Mouse (Mus musculus) MEL (cell line): ENCODE measurements around the gene Pten. TPM values are rescaled to one million over a fixed set of nuclear protein-coding genes. Genes with fewer than 3 reads are reported as not detected.

Experiments
- DNase-seq: peaks from one replicate; pipeline ENCODE4 v3.0.0; 2011; ENCODE audit warnings: low read depth, low spot score
- H3K27ac ChIP-seq: 2 replicates; pipeline ENCODE4 v1.5.1; 2012; ENCODE audit warnings: low read depth, mild to moderate bottlenecking, control low read depth, low read length, moderate library complexity; ENCODE audit not compliant: control insufficient read depth
- H3K27me3 ChIP-seq, 2 experiments: fragments of 150-350 bp in 1 of 2; sonication (generic) in 1 of 2; 2 replicates each; pipeline ENCODE4 v1.6.1; 2012; ENCODE audit warnings: low read length in 2 of 2, mild to moderate bottlenecking in 2 of 2, improper control_type of control experiment in 1 of 2, moderate library complexity in 1 of 2; ENCODE audit not compliant: insufficient read depth in 2 of 2, control insufficient read depth in 1 of 2
- H3K36me3 ChIP-seq, 2 experiments: 2 replicates each; pipeline ENCODE4 v1.6.1; 2012 to 2014; ENCODE audit warnings: low read length in 2 of 2, improper control_type of control experiment in 1 of 2, inconsistent platforms in 1 of 2, mild to moderate bottlenecking in 1 of 2; ENCODE audit not compliant: insufficient read depth in 2 of 2, control insufficient read depth in 1 of 2
- H3K4me1 ChIP-seq, 2 experiments: fragments of 150-350 bp in 1 of 2; sonication (generic) in 1 of 2; 2 replicates each; pipeline ENCODE4 v1.6.1; 2012; ENCODE audit warnings: low read length in 2 of 2, improper control_type of control experiment in 1 of 2, mild to moderate bottlenecking in 1 of 2; ENCODE audit not compliant: insufficient read depth in 2 of 2, control insufficient read depth in 1 of 2
- H3K4me3 ChIP-seq, 2 experiments: fragments of 150-350 bp in 1 of 2; sonication (generic) in 1 of 2; 2 replicates each; pipeline ENCODE4 v1.5.1; 2012; ENCODE audit warnings: low read depth in 2 of 2, low read length in 2 of 2, mild to moderate bottlenecking in 2 of 2, moderate library complexity in 2 of 2, control low read depth in 1 of 2, improper control_type of control experiment in 1 of 2; ENCODE audit not compliant: control insufficient read depth in 1 of 2, insufficient read depth in 1 of 2
- H3K79me2 ChIP-seq: 2 replicates; pipeline ENCODE4 v1.6.1; 2012; ENCODE audit warnings: mild to moderate bottlenecking, low read length, moderate library complexity; ENCODE audit not compliant: control insufficient read depth, poor library complexity, insufficient read depth
- H3K9ac ChIP-seq: 2 replicates; pipeline ENCODE4 v1.6.1; 2012; ENCODE audit warnings: low read depth, mild to moderate bottlenecking, control low read depth, low read length, moderate library complexity; ENCODE audit not compliant: control insufficient read depth, poor library complexity, severe bottlenecking
- H3K9me3 ChIP-seq: fragments of 150-350 bp; sonication (generic); replicated peaks from 2 replicates; pipeline ENCODE4 v1.6.1; 2012; ENCODE audit warnings: mild to moderate bottlenecking, low read length, improper control_type of control experiment, moderate library complexity; ENCODE audit not compliant: insufficient read depth
- CHD1 ChIP-seq: IDR thresholded peaks from 2 replicates; pipeline ENCODE4 v1.6.1; 2012; ENCODE audit warnings: low read depth, mild to moderate bottlenecking, inconsistent platforms, low read length, improper control_type of control experiment
- CHD2 ChIP-seq: IDR thresholded peaks from 2 replicates; pipeline ENCODE4 v1.6.1; 2011; ENCODE audit warnings: low read length, improper control_type of control experiment
- CTCF ChIP-seq, 3 experiments: IDR thresholded peaks in 2 of 3; conservative IDR thresholded peaks in 1 of 3; 2 replicates each; pipeline ENCODE4 v1.5.1; 2011 to 2012; ENCODE audit warnings: low read length in 3 of 3, low read depth in 2 of 3, mild to moderate bottlenecking in 2 of 3, improper control_type of control experiment in 1 of 3, inconsistent platforms in 1 of 3, mixed read lengths in 1 of 3, moderate library complexity in 1 of 3; ENCODE audit not compliant: control insufficient read depth in 1 of 3, insufficient read depth in 1 of 3, poor library complexity in 1 of 3, severe bottlenecking in 1 of 3
- E2F4 ChIP-seq: IDR thresholded peaks from 2 replicates; pipeline ENCODE4 v1.6.1; 2011; ENCODE audit warnings: low read depth, low read length, improper control_type of control experiment, borderline replicate concordance
- ELF1 ChIP-seq: IDR thresholded peaks from 2 replicates; pipeline ENCODE4 v1.6.1; 2014; ENCODE audit warnings: low read depth, mild to moderate bottlenecking, inconsistent platforms, low read length, improper control_type of control experiment, moderate library complexity
- EP300 ChIP-seq, 2 experiments: IDR thresholded peaks; 2 replicates each; pipeline ENCODE4 v1.6.1; 2011; ENCODE audit warnings: improper control_type of control experiment in 2 of 2, low read length in 2 of 2, low read depth in 1 of 2, mild to moderate bottlenecking in 1 of 2
- ETS1 ChIP-seq: IDR thresholded peaks from 2 replicates; pipeline ENCODE4 v1.6.1; 2012; ENCODE audit warnings: low read depth, mild to moderate bottlenecking, inconsistent platforms, low read length, improper control_type of control experiment, moderate library complexity
- GABPA ChIP-seq: IDR thresholded peaks from 2 replicates; pipeline ENCODE4 v1.6.1; 2012; ENCODE audit warnings: low read depth, mild to moderate bottlenecking, inconsistent platforms, low read length, improper control_type of control experiment, moderate library complexity
- HCFC1 ChIP-seq: IDR thresholded peaks from 2 replicates; pipeline ENCODE4 v1.6.1; 2012; ENCODE audit warnings: low read depth, mild to moderate bottlenecking, inconsistent platforms, low read length, improper control_type of control experiment, moderate library complexity
- MEF2A ChIP-seq: IDR thresholded peaks from 2 replicates; pipeline ENCODE4 v1.6.1; 2014; ENCODE audit warnings: low read depth, mild to moderate bottlenecking, inconsistent platforms, low read length, improper control_type of control experiment; ENCODE audit not compliant: poor library complexity, insufficient replicate concordance, severe bottlenecking; ENCODE audit errors: extremely low read depth
- MXI1 ChIP-seq: IDR thresholded peaks from 2 replicates; pipeline ENCODE4 v1.6.1; 2011; ENCODE audit warnings: mild to moderate bottlenecking, low read depth, low read length, improper control_type of control experiment
- MYB ChIP-seq: IDR thresholded peaks from 2 replicates; pipeline ENCODE4 v1.6.1; 2011; ENCODE audit warnings: mild to moderate bottlenecking, low read depth, low read length, improper control_type of control experiment
- MYC ChIP-seq: IDR thresholded peaks from 2 replicates; pipeline ENCODE4 v1.6.1; 2011; ENCODE audit warnings: low read depth, mild to moderate bottlenecking, low read length, improper control_type of control experiment, moderate library complexity
- NELFE ChIP-seq: IDR thresholded peaks from 2 replicates; pipeline ENCODE4 v1.6.1; 2011; ENCODE audit warnings: low read depth, low read length, improper control_type of control experiment
- POLR2AphosphoS5 ChIP-seq: IDR thresholded peaks from 2 replicates; pipeline ENCODE4 v1.6.1; 2012; ENCODE audit warnings: low read depth, borderline replicate concordance, mild to moderate bottlenecking, inconsistent platforms, low read length, moderate library complexity, mixed read lengths
- RAD21 ChIP-seq: IDR thresholded peaks from 2 replicates; pipeline ENCODE4 v1.6.1; 2011; ENCODE audit warnings: mild to moderate bottlenecking, low read depth, low read length, improper control_type of control experiment
- SMC3 ChIP-seq: IDR thresholded peaks from 2 replicates; pipeline ENCODE4 v1.6.1; 2011; ENCODE audit warnings: low read depth, low read length, improper control_type of control experiment
- TBP ChIP-seq: IDR thresholded peaks from 2 replicates; pipeline ENCODE4 v1.8.0; 2011; ENCODE audit warnings: low read depth, low read length, improper control_type of control experiment
- TCF12 ChIP-seq: IDR thresholded peaks from 2 replicates; pipeline ENCODE4 v1.6.1; 2014; ENCODE audit warnings: low read depth, mild to moderate bottlenecking, inconsistent platforms, low read length, improper control_type of control experiment, moderate library complexity
- UBTF ChIP-seq: IDR thresholded peaks from 2 replicates; pipeline ENCODE4 v1.6.1; 2012; ENCODE audit warnings: low read depth, mild to moderate bottlenecking, inconsistent platforms, low read length, improper control_type of control experiment, moderate library complexity, borderline replicate concordance; ENCODE audit not compliant: insufficient read depth
- USF1 ChIP-seq: IDR thresholded peaks from 2 replicates; pipeline ENCODE4 v1.6.1; 2014; ENCODE audit warnings: low read depth, mild to moderate bottlenecking, inconsistent platforms, low read length, improper control_type of control experiment, moderate library complexity
- USF2 ChIP-seq, 2 experiments: IDR thresholded peaks; 2 replicates each; pipeline ENCODE4 v1.6.1; 2011 to 2012; ENCODE audit warnings: improper control_type of control experiment in 2 of 2, low read length in 2 of 2, borderline replicate concordance in 1 of 2, inconsistent platforms in 1 of 2, low read depth in 1 of 2, mild to moderate bottlenecking in 1 of 2; ENCODE audit not compliant: insufficient read depth in 1 of 2
- ZKSCAN1 ChIP-seq: IDR thresholded peaks from 2 replicates; pipeline ENCODE4 v1.6.1; 2012; ENCODE audit warnings: low read depth, mild to moderate bottlenecking, inconsistent platforms, low read length, improper control_type of control experiment, moderate library complexity
- ZNF384 ChIP-seq: IDR thresholded peaks from 2 replicates; pipeline ENCODE4 v1.6.1; 2012; ENCODE audit warnings: low read depth, mild to moderate bottlenecking, inconsistent platforms, low read length, improper control_type of control experiment
- polyA plus RNA-seq, 2 experiments: library from polyadenylated mRNA; stranded (reverse) in 1 of 2; unstranded in 1 of 2; fragments of >175 nt in 1 of 2; fragments of >200 nt in 1 of 2; gene quantifications; 2 replicates each; pipeline versions ENCODE4 v1.2.1 to v1.2.4; 2012; ENCODE audit warnings: low replicate concordance in 2 of 2, low read depth in 1 of 2; ENCODE audit not compliant: insufficient read length in 2 of 2, insufficient read depth in 1 of 2, missing spikeins in 1 of 2
- total RNA-seq: library from RNA; depleted of rRNA; stranded (reverse); fragments of 300-350 nt; gene quantifications from 2 replicates; pipeline ENCODE4 v1.2.3, GENCODE M21; 2012

The Pten gene
- total and polyA plus RNA-seq, 3 experiments, result 22.7 to 104 (median 35.8) TPM

DNA sequence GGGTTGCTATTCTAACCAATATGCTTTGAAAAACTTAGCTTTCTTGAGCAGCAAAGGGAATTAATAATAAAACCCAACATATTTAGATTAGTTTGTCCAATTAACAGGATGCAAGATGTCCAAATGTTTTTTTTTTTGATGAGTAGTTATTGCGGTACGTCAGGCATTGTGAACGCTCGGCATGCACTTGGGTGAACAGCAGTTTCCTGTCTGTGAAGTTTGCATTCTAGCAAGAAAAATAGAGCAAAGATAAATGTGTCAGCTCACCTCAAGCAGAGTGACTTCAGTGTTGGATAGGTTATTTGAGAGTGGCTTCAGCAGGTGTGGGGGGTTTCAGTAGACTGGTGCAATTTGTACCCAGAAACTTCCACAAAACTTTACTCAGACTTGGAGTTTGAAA lies 69.3 kb downstream of the Pten start:
- no peak overlapping the region for H3K4me3 ChIP-seq
- no peak overlapping the region for H3K27ac ChIP-seq
- TF ChIP-seq RAD21 (no peak), CHD1 (no peak), POLR2AphosphoS5 (no peak), MEF2A (no peak), CHD2 (no peak), UBTF (no peak), EP300 (IDR thresholded peaks at IDR 0.05; ENCODE audit: low read depth in 1 of 2, low read length in 2 of 2) (no peak), E2F4 (no peak), ELF1 (no peak), GABPA (no peak), TCF12 (no peak), MXI1 (no peak), ETS1 (no peak), MYB (no peak), SMC3 (no peak), MYC (no peak), USF1 (no peak), NELFE (no peak), HCFC1 (no peak)
- no peaks in the 10 kb centered on the region for H3K79me2 ChIP-seq
- H3K27me3 ChIP-seq, result no peaks in the 10 kb centered on the region
- no peaks in the 10 kb centered on the region for H3K9me3 ChIP-seq
- H3K4me1 ChIP-seq, result no peaks in the 10 kb centered on the region
- DNase-seq, result no peak
- no peak overlapping the region for H3K9ac ChIP-seq
- no peaks in the 10 kb centered on the region; a peak in 1 of 4 replicates for H3K36me3 ChIP-seq

DNA sequence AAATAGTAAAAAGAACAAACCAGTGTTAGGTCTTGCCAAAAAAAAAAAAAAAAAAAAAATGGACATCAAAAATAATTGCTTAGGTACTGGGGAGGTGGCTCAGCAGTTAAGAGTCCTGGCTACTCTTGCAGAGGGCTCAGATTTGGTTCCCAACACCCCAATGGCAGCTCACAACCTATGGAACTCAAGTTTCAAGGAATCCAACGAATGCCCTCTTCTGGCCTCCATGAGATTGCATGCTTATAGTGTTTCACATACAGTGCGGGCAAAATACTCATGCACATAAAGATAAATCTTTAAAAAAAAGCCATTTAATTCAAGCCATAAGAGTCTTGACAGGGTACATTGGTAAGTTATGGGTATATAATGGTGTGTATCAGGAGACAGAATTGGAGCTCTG lies 72.6 kb downstream of the Pten start:
- Histone ChIP-seq H3K27me3 (no peaks in the 10 kb centered on the region), H3K9me3 (no peaks in the 10 kb centered on the region), H3K4me3 (no peak overlapping the region), H3K36me3 (no peaks in the 10 kb centered on the region), H3K9ac (no peak overlapping the region), H3K27ac (no peak overlapping the region), H3K4me1 (no peaks in the 10 kb centered on the region), H3K79me2 (no peaks in the 10 kb centered on the region)
- peak; percentile 31 for DNase-seq
- TF ChIP-seq USF2 (IDR thresholded peaks at IDR 0.05; ENCODE audit: borderline replicate concordance in 1 of 2, insufficient read depth in 1 of 2, low read depth in 1 of 2, low read length in 2 of 2), result no peak
- TF ChIP-seq NELFE, result no peak
- TF ChIP-seq SMC3, result peak; percentile 28
- 0 out of 6 replicates have a peak, but pooled peaks of 1 of the 3 experiments have one; percentile 10 for TF ChIP-seq CTCF (IDR thresholded peaks at IDR 0.05 in 2 of 3, conservative IDR thresholded peaks at IDR 0.05 in 1 of 3; ENCODE audit: control insufficient read depth in 1 of 3, insufficient read depth in 1 of 3, low read depth in 2 of 3, low read length in 3 of 3, poor library complexity in 1 of 3, severe bottlenecking in 1 of 3)
- TF ChIP-seq ZKSCAN1, result no peak
- TF ChIP-seq ZNF384, result no peak
- TF ChIP-seq TBP, result no peak
